Mouse (Mus musculus) megakaryocyte, embryonic 14.5 days (primary cell): ENCODE measurements around the gene Cldn11.

Experiments
- FLI1 ChIP-seq: IDR thresholded peaks from 2 replicates; pipeline ENCODE4 v1.6.1; 2012; ENCODE audit warnings: low read length, inconsistent platforms, mixed read lengths
- GATA1 ChIP-seq: IDR thresholded peaks from 3 replicates; pipeline ENCODE4 v1.6.1; 2012; ENCODE audit warnings: mixed read lengths, low read length, inconsistent platforms, borderline replicate concordance

DNA sequence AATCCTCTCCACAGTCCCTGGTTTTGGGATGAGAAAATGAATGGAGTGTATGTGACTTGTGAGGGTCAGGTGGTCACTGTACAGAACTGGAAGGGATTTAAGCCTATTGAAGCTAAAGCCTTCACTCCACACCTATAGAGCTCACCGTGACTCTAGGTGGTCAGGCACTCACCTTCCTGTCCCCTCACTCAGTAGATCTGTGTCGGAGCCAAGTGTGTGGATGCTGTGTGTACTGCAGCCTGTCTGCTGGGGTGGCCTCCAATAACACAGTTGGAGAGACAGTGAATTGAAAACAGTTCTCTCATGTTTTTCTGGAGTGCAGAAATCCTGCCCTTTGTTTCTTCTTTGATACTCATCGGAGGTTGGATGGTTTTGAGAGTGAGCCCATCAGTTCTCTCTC is 16.1 kb downstream of the Cldn11 start:
- TF ChIP-seq GATA1 (no peak), FLI1 (no peak)
